Mouse (Mus musculus) cortical plate, adult 2 months (tissue): ENCODE data around the gene Olfr1249.

Source experiments
- CTCF ChIP-seq: fragments of 200-500 bp; IDR thresholded peaks from 2 replicates; pipeline ENCODE4 v1.5.1; 2011; ENCODE audit warnings: mild to moderate bottlenecking, control low read depth, low read length; ENCODE audit not compliant: insufficient read depth; ENCODE audit errors: extremely low read depth
- POLR2A ChIP-seq: fragments of 200-500 bp; IDR thresholded peaks from 2 replicates; pipeline ENCODE4 v1.6.1; 2011; ENCODE audit warnings: mild to moderate bottlenecking, low read length, control low read depth; ENCODE audit not compliant: insufficient read depth; ENCODE audit errors: extremely low read depth

DNA sequence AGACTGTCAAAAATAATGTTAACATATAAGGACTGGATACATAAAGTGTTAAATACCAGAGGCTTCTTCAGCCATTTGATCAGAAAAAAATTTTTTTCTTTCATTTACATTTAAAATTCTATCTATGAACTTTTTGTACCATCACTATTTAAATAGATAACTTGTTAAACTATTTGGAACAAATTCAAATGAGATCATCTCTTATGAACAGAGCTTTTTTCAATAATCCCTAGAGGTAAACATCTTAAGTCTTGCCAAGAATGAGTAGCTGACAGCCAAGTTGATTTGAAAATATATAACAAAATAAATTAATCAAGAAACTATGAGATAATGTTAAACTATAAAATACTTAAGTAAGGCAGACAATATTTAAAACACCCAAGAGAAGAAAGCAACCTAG is 37.1 kb upstream of the Olfr1249 start, which contains the start of gene Olfr1251:
- no peak for TF ChIP-seq CTCF
- TF ChIP-seq POLR2A: no peak
